Mouse (Mus musculus) ES-Bruce4 (cell line): ENCODE measurements around the gene Dcaf1. TPM values are rescaled to one million over a fixed set of nuclear protein-coding genes. Genes with fewer than 3 reads are reported as not detected.
A peak's percentile ranks its signal among the peaks of the same experiment; 100 is the strongest.

Experiments
- H3K27ac ChIP-seq: 2 replicates; pipeline ENCODE4 v1.5.1; 2012; ENCODE audit warnings: low read length, inconsistent platforms; ENCODE audit not compliant: insufficient read depth
- H3K27me3 ChIP-seq: 2 replicates; pipeline ENCODE4 v1.6.1; 2012; ENCODE audit warnings: mild to moderate bottlenecking, low read length, inconsistent platforms; ENCODE audit not compliant: control insufficient read depth, poor library complexity, insufficient read depth, severe bottlenecking
- H3K36me3 ChIP-seq: 2 replicates; pipeline ENCODE4 v1.6.1; 2012; ENCODE audit warnings: inconsistent platforms, mild to moderate bottlenecking, low read length, moderate library complexity; ENCODE audit not compliant: control insufficient read depth, poor library complexity, insufficient read depth, severe bottlenecking
- H3K4me1 ChIP-seq: one replicate; pipeline ENCODE4 v1.8.1; 2011; ENCODE audit warnings: low read length; ENCODE audit not compliant: control insufficient read depth, insufficient read depth
- H3K4me3 ChIP-seq: 2 replicates; pipeline ENCODE4 v1.5.1; 2011; ENCODE audit warnings: low read depth, mild to moderate bottlenecking, low read length
- H3K9ac ChIP-seq: 2 replicates; pipeline ENCODE4 v1.6.1; 2012; ENCODE audit warnings: low read depth, mild to moderate bottlenecking, inconsistent platforms; ENCODE audit not compliant: poor library complexity, severe bottlenecking
- H3K9me3 ChIP-seq: replicated peaks from 2 replicates; pipeline ENCODE4 v1.6.1; 2012; ENCODE audit warnings: mild to moderate bottlenecking, low read length, inconsistent platforms; ENCODE audit not compliant: control insufficient read depth, poor library complexity, insufficient read depth, severe bottlenecking
- CTCF ChIP-seq: IDR thresholded peaks from one replicate; pipeline ENCODE4 v1.8.1; 2011; ENCODE audit warnings: low read depth, low read length
- EP300 ChIP-seq: IDR thresholded peaks from 2 replicates; pipeline ENCODE4 v1.6.1; 2011; ENCODE audit warnings: low read depth, low read length; ENCODE audit not compliant: insufficient read depth
- POLR2A ChIP-seq: IDR thresholded peaks from one replicate; pipeline ENCODE4 v1.8.1; 2011; ENCODE audit warnings: low read length; ENCODE audit not compliant: insufficient read depth
- polyA plus RNA-seq: library from polyadenylated mRNA; stranded (reverse); fragments of >200 nt; gene quantifications from 2 replicates; pipeline ENCODE4 v1.2.4, GENCODE M21; 2011; ENCODE audit warnings: low read depth; ENCODE audit not compliant: missing spikeins, insufficient read depth, insufficient read length

The Dcaf1 gene
- polyA plus RNA-seq, 1 experiment: 65.9 TPM

GRCm38 (mm10) chr9:106785206-106785605 lies 36.5 kb upstream of the Dcaf1 start:
- no peaks in the 10 kb centered on the region for H3K36me3 ChIP-seq
- no peak overlapping the region for H3K9ac ChIP-seq
- TF ChIP-seq EP300 (no peak), CTCF (no peak), POLR2A (no peak)
- no peaks in the 10 kb centered on the region for H3K27me3 ChIP-seq
- no peak overlapping the region for H3K27ac ChIP-seq
- no peaks in the 10 kb centered on the region for H3K9me3 ChIP-seq
- no peak overlapping the region for H3K4me3 ChIP-seq
- H3K4me1 ChIP-seq: no peaks in the 10 kb centered on the region

DNA sequence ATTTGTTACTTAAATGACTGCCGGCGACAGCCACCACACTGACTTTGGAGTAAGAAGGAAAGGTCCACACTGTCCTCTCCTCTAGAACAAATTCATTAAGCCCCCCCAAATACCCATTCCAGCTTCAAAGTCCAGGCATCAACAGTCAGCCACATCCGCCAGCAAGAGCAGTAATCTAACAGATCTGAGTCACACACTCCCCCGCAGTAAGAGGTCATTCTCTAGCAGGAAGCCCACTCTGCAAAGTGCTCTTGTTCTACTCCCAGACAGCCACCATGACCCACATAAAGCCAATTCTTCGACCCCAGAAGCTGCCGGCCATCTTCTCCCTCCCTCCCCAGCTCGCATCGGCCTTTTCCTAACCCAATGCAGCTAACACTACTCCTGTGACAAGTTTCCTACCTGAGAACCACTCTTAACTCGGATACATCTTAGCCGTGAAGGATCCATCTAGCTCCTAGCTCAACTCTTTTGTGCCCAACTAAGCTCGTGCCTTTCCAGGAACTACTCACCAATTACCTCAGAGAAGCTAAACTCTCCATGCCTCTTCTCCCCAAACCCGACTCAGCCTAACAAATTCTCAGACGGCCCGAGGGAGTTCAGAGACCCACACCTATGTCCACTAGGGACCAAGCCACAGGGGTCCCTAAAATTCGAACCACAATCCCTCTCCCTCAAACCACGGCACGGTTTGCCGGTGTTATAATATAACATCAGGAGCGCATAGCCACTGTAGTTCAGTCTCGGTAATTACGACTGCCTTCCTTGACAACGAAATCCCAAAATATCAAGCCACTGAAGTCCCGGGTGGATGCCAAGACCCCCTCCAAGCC lies 33.5 kb upstream of the Dcaf1 start:
- Histone ChIP-seq H3K27ac (no peak overlapping the region), H3K36me3 (no peaks in the 10 kb centered on the region), H3K9me3 (no peaks in the 10 kb centered on the region), H3K9ac (peak overlapping the region; percentile 95), H3K4me3 (peak overlapping the region; percentile 83), H3K27me3 (no peaks in the 10 kb centered on the region), H3K4me1 (peaks cover 1% of the 10 kb centered on the region)
- no peak for TF ChIP-seq EP300
- no peak for TF ChIP-seq POLR2A
- TF ChIP-seq CTCF: no peak

- H3K4me1 ChIP-seq: peaks cover 1% of the 10 kb centered on the region
- no peak within 1 kb of the TSS for H3K27ac ChIP-seq
- TF ChIP-seq CTCF: no peak
- 0 out of 2 replicates have a peak, but pooled peaks have one; percentile 47 for TF ChIP-seq EP300
- no peak for TF ChIP-seq POLR2A
- H3K36me3 ChIP-seq: no peaks in the 10 kb centered on the region
- peak within 1 kb of the TSS; percentile 95 for H3K9ac ChIP-seq
- H3K9me3 ChIP-seq: no peaks in the 10 kb centered on the region
- H3K4me3 ChIP-seq: peak within 1 kb of the TSS; percentile 83
- no peaks in the 10 kb centered on the region for H3K27me3 ChIP-seq
Measured at GRCm38 (mm10) chr9:106788812-106789321, 32.8 kb upstream of the Dcaf1 start, which contains the start of gene Rad54l2. Gene Rad54l2 (minus strand): TSS chr9:106789194.

DNA sequence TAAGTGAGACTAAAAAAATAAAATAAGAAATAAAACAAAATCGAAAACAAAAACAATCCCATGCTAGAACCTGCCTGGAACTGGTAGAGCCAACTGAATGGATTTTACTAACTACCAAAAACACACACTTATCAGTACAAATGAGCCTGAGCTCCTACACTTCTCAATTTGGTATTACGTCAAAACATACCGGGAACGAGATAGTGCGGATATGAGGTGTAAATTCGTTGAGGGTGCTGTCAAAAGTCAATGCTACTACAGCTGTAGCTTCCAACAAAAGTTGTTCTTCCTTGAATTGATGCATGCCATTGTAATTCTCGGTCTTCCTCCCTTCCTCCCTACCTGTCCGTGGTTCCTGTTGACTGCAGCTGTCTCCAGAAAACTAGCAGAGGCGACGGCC lies 32.3 kb upstream of the Dcaf1 start:
- Histone ChIP-seq H3K27me3 (no peaks in the 10 kb centered on the region), H3K27ac (no peak overlapping the region), H3K9ac (peak overlapping the region; percentile 95; the same call in 1 of the 2 replicates), H3K36me3 (no peaks in the 10 kb centered on the region), H3K4me1 (peaks cover 1% of the 10 kb centered on the region), H3K9me3 (no peaks in the 10 kb centered on the region), H3K4me3 (peak overlapping the region; percentile 83)
- TF ChIP-seq POLR2A: no peak
- TF ChIP-seq CTCF: no peak
- TF ChIP-seq EP300: no peak

GRCm38 (mm10) chr9:106790831-106791230 lies 30.8 kb upstream of the Dcaf1 start:
- Histone ChIP-seq H3K9me3 (no peaks in the 10 kb centered on the region), H3K27ac (no peak overlapping the region), H3K36me3 (no peaks in the 10 kb centered on the region), H3K27me3 (no peaks in the 10 kb centered on the region), H3K4me1 (peaks cover 1% of the 10 kb centered on the region), H3K4me3 (no peak overlapping the region), H3K9ac (no peak overlapping the region)
- no peak for TF ChIP-seq POLR2A
- no peak for TF ChIP-seq EP300
- TF ChIP-seq CTCF: no peak

DNA sequence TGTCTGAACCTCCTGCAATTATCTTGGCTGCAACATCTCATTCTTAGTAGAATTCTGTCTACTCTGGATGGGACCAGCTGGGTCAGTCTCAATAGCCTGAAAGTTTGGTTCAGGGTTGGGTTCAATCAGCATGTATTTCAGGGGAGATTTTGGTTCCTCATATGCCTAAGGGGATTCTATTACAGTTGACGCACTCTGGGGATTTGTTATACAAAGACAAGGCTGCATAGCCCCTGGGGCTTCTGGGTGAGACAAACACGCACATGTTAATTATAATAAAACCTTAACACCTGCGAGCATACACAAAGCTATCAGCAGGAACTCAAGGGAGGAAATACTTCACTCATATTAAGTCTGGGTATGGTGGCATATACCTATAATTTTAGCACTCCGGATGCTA lies 15.2 kb upstream of the Dcaf1 start:
- Histone ChIP-seq H3K4me3 (no peak overlapping the region), H3K36me3 (no peaks in the 10 kb centered on the region), H3K27me3 (no peaks in the 10 kb centered on the region), H3K27ac (no peak overlapping the region), H3K9ac (no peak overlapping the region), H3K4me1 (no peaks in the 10 kb centered on the region), H3K9me3 (peaks cover 7% of the 10 kb centered on the region; the same call in 1 of the 2 replicates)
- no peak for TF ChIP-seq POLR2A
- no peak for TF ChIP-seq EP300
- TF ChIP-seq CTCF: no peak
